Mouse (Mus musculus): Measurements from ENCODE around the gene Mast2.

- TF ChIP-seq POLR2A (IDR thresholded peaks at IDR 0.05; ENCODE audit: insufficient read depth, low read depth, low read length) (no peak), CTCF (IDR thresholded peaks at IDR 0.05; ENCODE audit: insufficient read depth, low read depth, low read length) (0 out of 2 replicates have a peak, but pooled peaks have one; percentile 18)
Observed at GRCm38 (mm10) chr4:116448673-116449072, 15.3 kb downstream of the Mast2 start.
